ENCODE assay signal across 18 mouse cellular contexts in genomic region chr16:57445096-57446094, GRCm38 (mm10).
DNase-seq lines count a peak whose midpoint lies in the region; ATAC-seq lines count a peak whose summit lies in the region.
"Had no signal": no experiment of that assay in that cellular context is flagged by ENCODE, and none has a peak within 500 bp of the region (broad histone marks: within the 10 kb centered on the region; RNA-seq: fewer than 3 reads in every experiment).

No protein-coding gene starts in this region.

- H3K4me3 ChIP-seq in embryonic facial prominence, embryonic 14.5 days (ENCODE audit: low read depth, low read length) = no peak overlapping the region
- H3K4me3 ChIP-seq in embryonic facial prominence, embryonic 10.5 days = no peak overlapping the region
- no peak overlapping the region for H3K4me3 ChIP-seq in kidney, embryonic 15.5 days (replicated peaks)
- H3K4me3 ChIP-seq in limb, embryonic 11.5 days (ENCODE audit: low read depth, low read length) = no peak overlapping the region
- H3K4me3 ChIP-seq: midbrain, embryonic 10.5 days had no signal

- H3K9ac ChIP-seq in embryonic facial prominence, embryonic 14.5 days (ENCODE audit: low read depth, low read length) = no peak overlapping the region
- no peak overlapping the region for H3K9ac ChIP-seq in kidney, embryonic 15.5 days
- no peak overlapping the region for H3K9ac ChIP-seq in limb, embryonic 11.5 days (ENCODE audit: low read length)

- no peaks in the 10 kb centered on the region for H3K27me3 ChIP-seq in embryonic facial prominence, embryonic 14.5 days (replicated peaks; ENCODE audit: control insufficient read depth, insufficient read depth, low read length)
- H3K27me3 ChIP-seq in embryonic facial prominence, embryonic 10.5 days (replicated peaks; ENCODE audit: low read depth, poor library complexity, severe bottlenecking) = no peaks in the 10 kb centered on the region
- no peaks in the 10 kb centered on the region for H3K27me3 ChIP-seq in kidney, embryonic 15.5 days
- no peaks in the 10 kb centered on the region for H3K27me3 ChIP-seq in limb, embryonic 11.5 days (ENCODE audit: control insufficient read depth, insufficient read depth, low read length)

- H3K9me3 ChIP-seq in embryonic facial prominence, embryonic 14.5 days (ENCODE audit: control insufficient read depth, low read length) = peaks cover 12% of the 10 kb centered on the region
- peaks cover 5% of the 10 kb centered on the region; the same call in 1 of the 2 replicates for H3K9me3 ChIP-seq in embryonic facial prominence, embryonic 10.5 days
- no peaks in the 10 kb centered on the region for H3K9me3 ChIP-seq in kidney, embryonic 15.5 days (replicated peaks)
- no peaks in the 10 kb centered on the region for H3K9me3 ChIP-seq in limb, embryonic 11.5 days (ENCODE audit: control insufficient read depth, low read length)

- 45% methylated on average over 10 of the region's 10 CpGs for WGBS in embryonic facial prominence, embryonic 14.5 days
- 66% methylated on average over 10 of the region's 10 CpGs for WGBS in embryonic facial prominence, embryonic 10.5 days
- WGBS in kidney, embryonic 15.5 days = 42% methylated on average over 10 of the region's 10 CpGs
- WGBS in limb, embryonic 11.5 days = 47% methylated on average over 10 of the region's 10 CpGs

- H3K4me1 ChIP-seq in embryonic facial prominence, embryonic 14.5 days (ENCODE audit: control insufficient read depth, insufficient read depth, low read length) = peaks cover 14% of the 10 kb centered on the region
- H3K4me1 ChIP-seq in embryonic facial prominence, embryonic 10.5 days = peaks cover 14% of the 10 kb centered on the region
- peaks cover 30% of the 10 kb centered on the region for H3K4me1 ChIP-seq in kidney, embryonic 15.5 days
- H3K4me1 ChIP-seq in limb, embryonic 11.5 days (ENCODE audit: control insufficient read depth, insufficient read depth, low read length) = peaks cover 16% of the 10 kb centered on the region
- H3K4me1 ChIP-seq: midbrain, embryonic 10.5 days had no signal

- DNase-seq in embryonic facial prominence, embryonic 14.5 days (ENCODE audit: low spot score) = no peak
- no peak for DNase-seq in embryonic facial prominence, embryonic 10.5 days (ENCODE audit: low spot score)
- DNase-seq in Muller cell, postnatal 12 days (ENCODE audit: inconsistent ontology term) = peak; percentile 63
- DNase-seq in limb, embryonic 11.5 days (ENCODE audit: low spot score) = peak; percentile 66
- no peak for DNase-seq in MN1 (ENCODE audit: low spot score)
- no peak for DNase-seq in c-Kit-positive CD71-positive TER-119-positive erythroid progenitor cells, embryonic 14.5 days (ENCODE audit: low spot score)
- no peak for DNase-seq in layer of hippocampus, adult 8-10 months (ENCODE audit: low spot score in 2 of 2)
- DNase-seq: adrenal gland, adult 2 months; cerebellum, postnatal 10 days; gastrocnemius, postnatal 25 days; lung, adult 2 months; lung, postnatal 4 days; right cerebral cortex, postnatal 4 days had no signal

- no peaks in the 10 kb centered on the region for H3K36me3 ChIP-seq in embryonic facial prominence, embryonic 14.5 days (ENCODE audit: control insufficient read depth, insufficient read depth, low read length)
- H3K36me3 ChIP-seq in embryonic facial prominence, embryonic 10.5 days (replicated peaks) = 0 out of 2 replicates have a peak, but pooled peaks cover 4% of the 10 kb centered on the region
- no peaks in the 10 kb centered on the region for H3K36me3 ChIP-seq in kidney, embryonic 15.5 days
- no peaks in the 10 kb centered on the region for H3K36me3 ChIP-seq in limb, embryonic 11.5 days (ENCODE audit: control insufficient read depth, insufficient read depth, low read length)
- H3K36me3 ChIP-seq: midbrain, embryonic 10.5 days had no signal

- H3K27ac ChIP-seq in embryonic facial prominence, embryonic 14.5 days (replicated peaks; ENCODE audit: low read depth, low read length) = peak overlapping the region; percentile 50; the same call in 1 of the 2 replicates
- H3K27ac ChIP-seq in embryonic facial prominence, embryonic 10.5 days (replicated peaks) = no peak overlapping the region
- H3K27ac ChIP-seq in kidney, embryonic 15.5 days = peak overlapping the region; percentile 39; the same call in 1 of the 2 replicates
- peak overlapping the region; percentile 16; the same call in 1 of the 2 replicates for H3K27ac ChIP-seq in limb, embryonic 11.5 days (replicated peaks; ENCODE audit: low read depth, low read length)
- H3K27ac ChIP-seq: hindbrain, postnatal 0 days; midbrain, embryonic 10.5 days; stomach, postnatal 0 days had no signal

- ATAC-seq in embryonic facial prominence, embryonic 14.5 days (ENCODE audit: low read depth) = no peak
- peak; percentile 88 for ATAC-seq in kidney, embryonic 15.5 days (replicated peaks; ENCODE audit: low FRiP score)
- ATAC-seq in limb, embryonic 11.5 days (ENCODE audit: insufficient number of reproducible peaks, low FRiP score, low TSS enrichment, low read depth) = peak; percentile 64
- ATAC-seq: hindbrain, postnatal 0 days had no signal

- no peak overlapping the region for H3K4me2 ChIP-seq in embryonic facial prominence, embryonic 14.5 days (ENCODE audit: low read depth, low read length)
- H3K4me2 ChIP-seq in kidney, embryonic 15.5 days = no peak overlapping the region
- no peak overlapping the region for H3K4me2 ChIP-seq in limb, embryonic 11.5 days (ENCODE audit: low read depth, severe bottlenecking)
- H3K4me2 ChIP-seq: liver, embryonic 11.5 days had no signal

Comparison
In these comparisons a context has a peak if more than half of its experiments do, and no peak if none do; other contexts are left out.
1. DNase-seq: peak in Muller cell, postnatal 12 days (single experiment) and limb, embryonic 11.5 days (single experiment); none in embryonic facial prominence, embryonic 14.5 days (single experiment), embryonic facial prominence, embryonic 10.5 days (single experiment), MN1 (single experiment), c-Kit-positive CD71-positive TER-119-positive erythroid progenitor cells, embryonic 14.5 days (single experiment) and layer of hippocampus, adult 8-10 months (0 of 2).